Mouse (Mus musculus) frontal cortex, adult (tissue): ENCODE results near the gene Cbs.

ENCODE experiments used
- ATAC-seq: cut with Nextera tagmentation; 2 replicates; pipeline ENCODE4 v1.9.2; 2017; ENCODE audit warnings: mild to moderate bottlenecking, moderate library complexity, mixed read lengths; ENCODE audit not compliant: low TSS enrichment

Cbs gene

DNA sequence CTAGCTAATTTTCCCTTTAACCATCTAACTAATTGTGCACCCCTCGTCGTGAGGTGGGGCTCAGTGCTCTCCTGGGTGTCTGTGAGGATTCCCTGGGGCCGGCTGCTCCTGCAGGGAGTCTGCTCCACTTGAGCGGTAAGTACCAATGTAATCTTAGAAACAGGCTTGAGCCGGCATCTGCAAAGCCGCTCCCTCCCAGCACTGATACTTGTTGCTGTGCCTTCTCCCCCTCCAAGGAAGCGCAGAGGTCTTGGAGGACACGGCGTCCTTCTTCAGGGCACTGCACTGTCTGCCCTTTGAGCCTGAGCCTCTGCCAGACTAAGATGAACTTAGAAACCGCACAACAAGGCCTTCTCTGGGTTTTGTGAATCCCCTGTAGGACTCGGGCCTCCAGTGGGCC lies 46.2 kb downstream of the Cbs start:
- no peak for ATAC-seq

DNA sequence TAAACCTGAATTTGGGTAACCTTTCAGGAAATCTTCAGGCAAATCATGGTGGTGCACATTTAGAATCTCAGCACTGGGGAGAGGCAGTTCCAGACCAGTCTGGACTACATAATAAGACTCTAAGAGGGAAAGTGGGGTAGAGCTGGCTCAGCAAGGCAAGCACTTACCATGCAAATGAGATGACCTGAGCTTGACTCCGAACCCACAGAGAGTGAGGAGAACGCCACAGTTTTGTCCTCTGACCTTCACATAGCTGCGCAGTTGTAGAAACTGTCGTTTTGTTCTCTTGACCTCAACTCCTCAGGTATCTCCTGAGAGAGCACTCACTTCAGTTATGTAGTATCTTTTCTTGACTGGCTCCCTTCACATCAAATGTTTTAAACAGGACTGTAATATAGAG lies 48.3 kb downstream of the Cbs start:
- ATAC-seq = no peak

GRCm38 (mm10) chr17:31588115-31588514 lies 48.9 kb downstream of the Cbs start:
- no peak for ATAC-seq

DNA sequence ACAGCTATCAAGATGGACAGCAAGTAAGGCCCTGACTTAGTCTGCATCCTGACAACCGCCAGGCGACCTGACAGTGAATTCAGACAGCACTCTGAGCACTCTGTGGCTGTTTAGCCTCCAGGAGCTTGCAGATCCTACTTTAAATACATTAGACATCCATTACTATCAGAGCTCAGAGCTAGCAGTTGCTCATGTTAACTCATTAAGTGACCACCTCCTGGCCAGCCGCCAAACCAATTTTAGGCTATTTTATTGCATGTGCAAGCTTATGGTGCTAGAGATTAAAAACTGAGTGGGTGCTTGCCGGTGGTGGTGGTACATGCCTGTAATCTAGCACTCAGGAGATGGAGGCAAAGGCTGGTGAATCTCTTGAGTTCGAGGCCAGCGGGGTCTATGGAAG lies 53.3 kb downstream of the Cbs start:
- ATAC-seq = no peak

DNA sequence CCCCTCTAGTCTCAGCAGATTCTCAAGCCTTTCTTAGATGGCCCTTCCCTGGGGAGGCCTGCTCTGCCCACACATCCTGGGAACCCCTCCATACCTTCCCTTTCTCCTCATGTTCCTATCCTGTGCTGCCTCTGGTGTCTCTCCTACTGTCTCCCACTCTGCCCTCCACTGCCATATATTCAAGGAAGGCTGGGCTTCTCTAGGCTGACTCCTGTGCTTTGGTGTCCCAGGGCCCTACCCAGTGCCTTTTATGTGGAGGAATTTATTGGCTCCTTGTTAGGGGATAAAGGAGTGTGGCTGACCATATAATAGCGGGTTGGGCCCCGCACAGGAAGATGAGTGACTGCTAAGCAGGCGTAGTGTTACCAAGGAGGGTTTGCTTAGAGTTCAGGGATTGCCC lies 53.9 kb downstream of the Cbs start:
- no peak for ATAC-seq

DNA sequence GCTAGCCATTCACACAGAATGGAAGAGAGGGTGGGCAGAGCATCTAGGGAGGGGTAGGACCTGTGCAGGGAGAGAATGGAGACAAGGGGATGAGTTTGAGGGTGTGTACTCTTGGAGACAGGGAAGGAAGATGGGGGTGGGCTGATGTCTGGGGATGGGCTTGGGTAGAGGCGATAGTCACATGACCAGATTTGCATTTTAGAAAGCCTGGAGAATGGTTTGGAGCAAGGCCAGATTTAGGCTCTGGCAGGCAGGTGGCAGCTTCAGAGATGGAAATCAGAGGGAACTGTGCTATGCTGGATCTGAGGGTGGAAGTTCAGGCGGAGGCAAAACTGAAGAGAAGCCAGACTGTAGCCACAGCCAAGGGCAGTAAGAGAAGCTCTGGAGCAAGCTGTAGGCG lies 56.7 kb downstream of the Cbs start:
- no peak; the same call in 1 of the 2 replicates for ATAC-seq

DNA sequence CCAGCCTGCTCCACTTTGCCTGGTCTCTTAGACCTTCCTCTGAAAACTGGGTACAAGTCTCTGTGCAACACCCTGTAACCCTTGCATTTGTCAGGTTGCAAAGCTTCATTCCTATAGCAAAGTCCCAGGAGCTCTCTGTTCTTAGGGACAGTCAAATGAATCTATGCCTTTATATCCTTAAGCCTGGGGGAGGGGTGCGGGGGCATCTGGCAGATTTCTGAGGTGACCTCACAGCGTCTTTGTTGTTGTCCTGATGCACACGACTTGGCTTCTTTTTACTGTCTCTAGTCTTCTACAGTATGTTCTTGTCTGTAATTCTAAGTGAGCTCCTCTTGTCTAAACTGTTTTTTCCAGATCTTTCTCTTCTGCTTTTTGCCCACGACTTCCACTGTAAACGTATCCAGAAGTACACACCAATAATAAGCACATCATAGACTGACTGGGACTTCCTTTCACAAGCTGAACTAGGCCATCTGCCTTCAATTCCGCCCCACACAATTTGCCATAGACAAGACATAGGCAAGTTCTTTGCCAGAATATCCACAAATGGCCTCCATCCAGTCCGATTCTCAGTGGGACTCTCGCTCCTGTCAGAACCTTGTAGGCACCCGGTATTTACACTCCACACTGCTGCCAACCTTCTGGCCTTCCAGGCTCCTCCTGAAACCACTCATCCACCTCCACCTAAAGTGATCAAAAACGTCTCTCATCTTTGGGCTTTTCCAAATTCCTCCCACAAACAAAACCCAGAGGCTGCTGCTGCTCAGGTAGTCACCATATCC lies 60.5 kb downstream of the Cbs start:
- ATAC-seq = no peak

GRCm38 (mm10) chr17:31574662-31575061 lies 62.4 kb downstream of the Cbs start:
- no peak for ATAC-seq

- no peak for ATAC-seq
Measured at GRCm38 (mm10) chr17:31571689-31572088, 65.3 kb downstream of the Cbs start.

- peak; percentile 90 for ATAC-seq
Measured at GRCm38 (mm10) chr17:31570321-31570925, 66.6 kb downstream of the Cbs start.

DNA sequence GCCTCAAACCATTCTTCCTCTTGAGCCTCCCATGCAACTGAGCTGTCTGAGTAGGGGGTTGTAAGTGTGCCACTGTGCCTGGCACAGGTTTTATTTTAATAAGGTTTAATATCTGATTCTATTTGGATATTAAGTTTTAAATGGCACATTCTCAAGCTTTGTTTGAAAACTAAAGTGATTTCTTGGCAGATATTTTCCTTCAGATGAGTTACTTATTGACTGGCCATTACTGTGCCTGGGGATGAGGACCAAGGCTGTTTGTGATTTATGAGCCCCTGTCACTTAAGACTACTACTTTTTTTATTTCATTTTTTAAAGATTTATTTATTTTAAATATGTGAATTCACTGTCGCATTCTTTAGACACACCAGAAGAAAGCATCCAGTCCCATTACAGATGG lies 67.3 kb downstream of the Cbs start:
- no peak for ATAC-seq

DNA sequence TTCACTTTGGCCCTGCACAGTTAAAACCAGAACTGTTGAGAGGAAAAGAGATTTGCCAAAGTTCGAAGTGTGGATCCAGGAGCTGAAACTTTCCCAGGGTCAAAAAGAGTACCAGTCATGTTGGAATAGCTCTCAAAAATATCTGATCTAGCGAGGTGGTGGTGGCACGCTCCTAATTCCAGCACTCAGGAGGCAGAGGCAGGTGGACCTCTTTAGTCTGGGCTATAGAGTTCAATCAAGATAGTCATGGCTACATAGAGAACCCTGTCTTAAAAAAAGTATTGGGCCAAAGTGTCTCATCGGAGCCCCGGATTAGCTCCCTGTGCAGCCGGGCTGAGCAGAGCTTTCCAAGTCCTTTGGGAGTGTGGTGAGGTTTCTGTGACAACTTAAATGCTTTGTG lies 70.8 kb downstream of the Cbs start:
- ATAC-seq = no peak

DNA sequence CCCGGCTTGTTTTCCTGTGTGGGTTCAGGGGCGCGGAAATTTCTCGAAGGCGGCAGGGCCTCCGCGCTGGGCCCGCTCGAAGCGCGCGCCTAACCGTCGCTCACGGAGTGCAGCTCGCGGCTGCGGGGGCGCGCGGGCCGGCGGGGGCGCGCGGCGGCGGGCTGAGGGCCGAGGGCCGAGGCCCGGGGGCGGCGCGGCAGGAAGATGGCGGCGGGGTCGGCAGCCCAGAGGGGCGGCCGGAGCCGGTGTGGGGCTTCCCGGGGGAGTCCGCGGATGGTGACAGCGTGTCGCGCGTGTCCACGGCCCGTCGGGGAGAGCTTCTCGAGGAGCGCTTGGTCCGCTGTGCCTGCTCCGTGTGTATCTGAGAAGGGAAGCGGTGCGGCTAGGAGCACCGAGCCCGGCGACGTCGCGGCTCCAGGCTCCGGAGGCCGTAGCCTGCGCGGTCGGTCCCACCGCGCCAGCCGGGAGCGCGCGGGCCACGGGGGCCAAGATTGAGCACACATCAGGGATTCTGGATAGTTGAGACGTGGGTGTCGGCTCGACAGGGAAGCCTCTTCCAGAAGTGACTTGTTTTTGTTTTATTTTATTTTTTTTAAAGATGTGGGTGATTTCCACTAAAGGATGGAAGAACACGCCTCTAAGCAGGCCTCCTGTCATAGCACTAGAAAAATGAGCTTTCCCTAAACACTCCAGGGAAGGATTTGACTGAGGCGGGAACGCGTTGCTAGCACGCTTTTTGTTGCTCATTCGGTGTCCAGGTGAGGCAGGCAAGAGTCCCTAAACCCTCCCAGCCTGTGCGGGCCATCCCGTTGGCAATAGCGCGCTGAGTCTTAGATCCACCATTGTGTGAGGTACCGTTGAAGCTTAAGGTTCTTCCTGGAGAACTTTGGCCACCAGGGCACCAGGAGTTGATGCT lies 71.6 kb downstream of the Cbs start:
- ATAC-seq = peak; percentile 18; the same call in 1 of the 2 replicates

- ATAC-seq = no peak
Measured at GRCm38 (mm10) chr17:31564858-31565140, 72.2 kb downstream of the Cbs start.

- peak; percentile 86 for ATAC-seq
Measured at GRCm38 (mm10) chr17:31564015-31564857, 72.8 kb downstream of the Cbs start, which contains the start of gene Pknox1. Gene Pknox1 (plus strand): TSS chr17:31564734.

- peak; percentile 14; the same call in 1 of the 2 replicates for ATAC-seq
Measured at GRCm38 (mm10) chr17:31563632-31564014, 73.4 kb downstream of the Cbs start.

GRCm38 (mm10) chr17:31559021-31559789 lies 77.8 kb downstream of the Cbs start:
- ATAC-seq = no peak
